Mouse (Mus musculus) regulatory T cell (primary cell): ENCODE measurements at regions not wholly inside any gene's neighbourhood (a gene's known extent, or its start where the extent isn't known, plus 50 kb on each side); places are given as distances from the start of the nearest gene placed in this dataset.

Source experiments
- in situ Hi-C: fragments of 300-600 bp; cut with MboI, MseI; formaldehyde crosslinking; loops from one replicate; pipeline ENCODE4 v1.15.1; 2025; ENCODE audit warnings: high pct_unique_total_duplicates

DNA sequence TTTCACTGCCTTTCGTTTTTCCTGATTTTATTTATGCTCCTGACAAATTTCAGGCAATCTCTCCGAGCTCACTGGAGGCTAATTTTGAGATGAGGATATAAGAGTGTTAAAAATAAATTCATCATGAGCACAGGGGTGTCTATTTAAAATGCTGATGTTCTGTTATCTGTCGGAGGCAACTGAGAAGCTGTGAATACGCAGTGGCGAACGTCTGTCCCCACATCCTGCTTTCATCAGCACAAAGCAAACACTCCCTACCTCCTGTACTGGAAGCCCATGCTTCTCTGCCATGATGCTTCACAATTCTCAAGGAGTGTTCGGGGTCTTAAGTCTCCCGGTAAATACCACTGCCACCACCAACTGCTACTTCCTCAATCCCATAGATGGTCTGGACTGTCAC lies 526.9 kb downstream of the Pdcd6ip start:
- in situ Hi-C loops: loop anchor here (5.0 kb wide), 1 partner anchor 1644 kb away; no protein-coding TSS in a partner anchor

DNA sequence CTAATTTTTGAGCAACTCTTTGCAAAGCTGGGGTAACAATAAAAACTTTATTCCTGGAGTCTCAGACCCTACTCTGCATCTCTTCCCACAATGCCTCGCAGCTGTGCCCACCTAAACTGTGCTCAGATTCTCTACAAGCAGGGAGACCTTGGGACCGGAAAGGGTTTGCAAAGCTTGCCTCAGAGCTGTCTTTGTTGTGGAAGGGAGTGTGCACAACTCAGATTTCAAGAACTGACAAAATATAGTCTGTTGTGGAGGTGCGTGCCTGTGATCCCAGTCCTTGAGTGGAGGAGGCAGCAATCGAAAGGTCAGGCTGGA lies 530.2 kb downstream of the Pdcd6ip start:
- in situ Hi-C loops: no loop called here

DNA sequence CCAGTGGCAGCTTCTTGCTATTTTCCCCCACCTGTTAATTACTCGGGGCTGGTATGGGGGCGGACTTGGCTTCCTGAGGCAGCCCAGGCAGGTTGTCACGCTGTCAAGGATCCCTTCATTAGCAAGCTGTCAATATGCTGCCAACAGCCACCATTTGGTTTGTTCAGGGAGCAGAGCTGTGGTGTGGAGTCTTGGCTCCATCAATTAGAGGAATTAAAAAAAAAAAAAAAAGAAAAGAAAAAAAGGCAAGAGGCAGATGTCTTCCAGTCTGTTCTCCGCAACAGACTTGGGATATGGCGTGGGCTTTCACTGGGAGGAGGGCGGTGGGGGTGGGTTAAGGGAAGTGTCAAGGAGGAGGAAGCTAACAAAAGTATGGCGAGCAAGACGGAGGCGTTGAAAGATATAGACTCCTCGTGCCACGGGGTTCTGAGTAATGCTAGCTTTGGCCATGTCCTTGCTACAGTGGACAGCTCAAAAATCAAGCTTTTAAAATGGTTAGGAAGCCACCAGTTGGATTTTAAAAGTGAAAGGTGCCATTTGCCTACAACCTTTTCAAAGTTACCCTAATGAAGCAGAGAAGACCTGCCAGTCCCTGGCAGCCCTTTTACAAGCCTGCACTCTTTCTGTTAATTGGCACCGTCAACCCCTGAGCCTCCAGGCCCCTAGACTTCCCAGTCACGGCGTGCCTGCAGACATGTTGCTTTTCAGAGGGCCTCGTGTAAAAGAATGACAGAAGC lies 530.7 kb downstream of the Pdcd6ip start:
- in situ Hi-C loops: no loop called here

DNA sequence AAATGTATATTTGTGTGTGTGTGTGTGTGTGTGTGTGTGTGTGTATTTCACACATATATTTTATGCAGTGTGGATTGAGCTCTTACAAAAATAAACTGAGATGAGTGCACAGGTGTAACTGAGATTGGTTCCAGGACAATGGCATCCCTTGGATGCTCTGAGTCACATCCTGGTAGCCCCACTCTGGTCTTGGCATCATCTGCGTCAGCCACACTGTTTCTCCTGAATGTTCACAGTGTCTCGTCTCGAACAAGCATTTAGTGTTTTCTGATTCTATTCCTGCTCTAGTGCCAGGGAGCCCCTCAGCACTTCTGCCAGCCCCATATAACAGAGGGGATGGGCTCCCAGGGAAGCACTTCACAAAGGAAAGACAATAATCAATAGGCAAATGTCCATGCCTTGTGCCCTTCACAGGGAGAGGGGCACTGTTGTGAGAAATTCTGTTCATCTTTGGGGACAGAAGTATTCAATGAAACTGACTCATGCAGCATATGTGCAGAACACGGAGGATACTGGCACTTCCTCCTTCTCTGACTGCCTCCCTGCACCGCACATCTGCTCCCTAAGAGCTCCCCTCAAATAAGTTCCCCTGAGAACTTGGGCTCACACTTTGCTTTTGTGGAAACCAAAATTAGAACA lies 536.2 kb downstream of the Pdcd6ip start:
- in situ Hi-C loops: no loop called here

DNA sequence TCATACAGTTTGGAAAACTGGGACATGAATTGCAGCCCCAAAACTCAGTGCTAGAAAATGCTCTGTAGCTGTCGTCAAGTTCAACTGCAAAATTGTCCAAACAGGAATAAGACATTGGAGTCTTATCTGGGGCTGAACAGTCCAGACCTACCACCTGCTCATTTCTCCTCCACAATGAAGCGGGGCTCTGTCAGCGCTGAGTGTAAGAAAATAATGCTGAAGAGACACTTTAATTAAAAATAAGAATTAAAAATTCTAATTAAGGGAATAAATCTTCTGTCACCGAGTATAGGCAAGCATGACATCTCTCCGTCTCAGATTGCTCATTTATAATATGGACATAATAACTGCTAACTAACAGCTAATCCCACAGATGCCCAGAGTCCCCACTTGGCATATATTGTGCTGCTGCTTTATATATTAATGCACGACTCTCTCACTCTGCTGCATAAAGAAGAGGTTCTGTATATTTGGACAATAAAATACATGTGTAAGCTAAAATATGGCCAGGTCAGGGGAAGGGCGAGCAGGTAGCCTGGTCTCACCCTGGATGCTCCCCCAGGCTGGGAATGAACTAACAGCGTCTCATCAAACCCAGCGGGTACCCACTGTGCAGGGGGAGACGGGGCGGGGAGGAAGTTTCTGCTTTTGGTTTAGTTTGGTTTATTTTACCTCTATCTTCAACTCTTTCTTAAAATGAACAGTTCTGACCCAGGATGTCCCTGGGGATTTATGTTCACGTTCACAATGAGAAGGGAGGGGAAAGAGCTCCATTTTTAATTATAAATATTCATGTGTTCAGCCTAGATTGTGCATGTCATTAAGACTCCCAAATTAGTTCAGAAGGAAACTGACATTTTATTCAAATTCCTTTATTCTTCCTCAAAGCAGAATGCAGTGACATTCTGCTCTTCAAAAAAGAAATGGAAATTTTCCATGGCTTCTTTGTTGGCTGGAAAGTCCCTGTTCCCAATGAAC lies 544.9 kb downstream of the Pdcd6ip start:
- in situ Hi-C loops: no loop called here

DNA sequence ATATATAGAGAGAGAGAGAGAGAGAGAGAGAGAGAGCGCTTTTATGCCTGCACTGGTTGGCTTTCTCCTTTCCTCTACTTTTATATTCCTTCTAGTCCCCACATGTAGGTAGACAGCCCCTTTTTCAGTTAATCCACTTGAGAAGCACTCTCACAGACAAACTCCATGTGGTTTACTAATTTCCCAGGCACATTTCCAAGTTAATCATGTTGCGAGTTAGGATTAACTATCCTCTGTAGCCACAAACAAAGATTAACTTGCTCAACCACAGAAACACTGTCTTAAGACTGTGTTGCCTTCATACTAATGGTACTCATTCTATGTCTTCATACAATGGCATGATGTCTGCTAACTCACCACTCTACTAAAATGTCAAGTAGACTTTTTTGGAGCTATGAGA lies 548.0 kb downstream of the Pdcd6ip start:
- in situ Hi-C loops: no loop called here

DNA sequence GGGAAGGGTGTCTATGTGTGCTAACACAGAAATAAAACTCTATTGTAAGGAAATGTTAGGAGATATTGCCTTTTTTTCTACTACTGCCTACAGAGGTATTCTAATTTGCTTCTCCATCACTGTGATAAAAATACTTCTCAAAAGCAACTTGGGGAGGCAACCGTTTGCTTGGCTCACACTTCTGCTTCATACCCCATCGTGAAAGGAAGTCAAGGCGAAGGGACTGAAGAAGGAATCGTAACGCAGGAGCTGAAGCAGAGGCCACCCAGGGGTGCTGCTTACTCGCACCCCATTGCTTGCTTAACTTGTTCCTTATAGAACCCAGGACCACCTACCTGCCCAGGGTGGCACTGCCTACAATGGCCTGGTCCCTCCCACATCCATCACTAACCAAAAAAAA lies 550.0 kb downstream of the Pdcd6ip start:
- in situ Hi-C loops: no loop called here

DNA sequence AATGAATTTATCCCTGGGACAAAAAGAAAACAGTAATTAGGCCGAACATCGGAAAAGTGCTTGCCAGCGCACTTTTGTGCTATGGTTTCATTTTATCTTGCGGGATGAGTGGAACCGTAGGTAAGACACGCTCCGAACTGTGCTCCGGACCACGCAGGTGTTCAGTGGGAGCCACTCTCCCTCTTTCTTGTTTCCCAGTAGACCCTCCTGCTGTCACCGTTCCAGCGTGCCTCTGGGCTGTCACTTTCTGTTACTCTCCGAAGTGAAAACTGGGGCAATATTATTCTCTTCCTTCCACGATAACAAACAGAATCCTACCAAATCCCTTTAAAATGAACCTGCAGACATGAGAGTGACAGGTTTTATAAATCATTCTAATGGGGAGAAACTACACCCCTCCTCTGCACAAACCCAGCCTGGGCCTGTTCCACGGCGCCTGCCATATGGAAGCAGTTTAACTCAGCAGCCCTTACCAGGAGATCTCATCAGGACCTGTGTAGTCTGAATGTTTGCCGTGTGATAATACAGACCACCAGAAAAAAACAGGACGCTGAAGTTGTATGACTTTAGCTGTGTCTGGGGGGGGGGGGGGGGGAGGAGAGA lies 550.5 kb downstream of the Pdcd6ip start:
- in situ Hi-C loops: no loop called here

DNA sequence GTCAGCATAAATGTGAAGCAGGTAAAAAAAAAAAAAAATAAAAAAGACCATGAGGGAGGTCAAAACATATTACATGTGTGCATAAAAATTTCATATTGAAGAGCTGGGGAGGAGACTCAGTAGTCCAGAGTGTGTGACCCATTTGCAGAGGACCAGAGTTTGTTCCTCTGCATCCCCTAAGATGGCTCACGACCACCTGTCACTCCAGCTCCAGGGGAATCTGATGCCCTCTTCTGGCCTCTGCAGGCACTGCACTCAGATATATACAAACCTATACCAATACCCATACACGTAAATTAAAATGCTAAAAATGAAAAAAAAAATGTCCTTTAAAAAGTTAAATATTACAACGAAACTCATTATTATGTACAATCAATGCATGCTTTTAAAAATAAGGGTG lies 551.4 kb downstream of the Pdcd6ip start:
- in situ Hi-C loops: no loop called here

DNA sequence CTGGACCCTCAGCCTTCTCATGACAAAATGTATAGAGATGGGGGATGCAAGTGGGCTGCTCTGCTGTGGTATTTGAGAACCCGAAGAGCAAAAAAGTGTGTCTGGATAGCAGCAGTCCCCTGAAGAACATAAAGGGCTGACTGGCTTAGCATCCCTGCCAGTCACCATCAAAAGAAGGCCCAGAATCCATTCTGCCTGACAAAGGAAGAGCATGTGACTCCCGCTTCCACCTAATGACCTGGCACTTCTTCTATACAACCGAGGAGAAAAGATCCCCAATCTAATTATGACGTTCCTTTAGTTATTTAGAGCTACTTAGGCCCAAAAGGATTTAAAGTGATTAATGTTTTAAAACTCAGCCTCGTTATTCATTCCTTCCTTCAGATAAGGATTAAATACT lies 559.0 kb downstream of the Pdcd6ip start:
- in situ Hi-C loops: no loop called here

DNA sequence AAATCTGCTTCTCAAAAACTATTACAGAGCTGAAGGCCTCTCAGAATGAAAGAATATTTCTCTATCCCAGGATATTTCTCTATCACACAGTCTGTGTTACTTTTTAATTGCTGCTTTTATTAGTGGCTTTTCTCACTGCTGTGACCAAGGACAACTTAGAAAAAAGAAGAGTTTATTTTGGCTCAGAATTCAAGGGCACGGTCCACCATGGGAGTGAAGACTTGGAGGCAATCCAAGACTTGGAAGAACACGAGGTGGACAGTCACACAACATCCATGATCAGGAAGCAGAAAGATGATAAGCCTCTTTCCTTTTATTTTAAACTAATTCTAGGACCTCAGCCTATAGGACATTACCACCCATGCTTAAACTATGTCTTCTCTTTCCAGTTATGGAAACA lies 561.5 kb downstream of the Pdcd6ip start:
- in situ Hi-C loops: no loop called here

DNA sequence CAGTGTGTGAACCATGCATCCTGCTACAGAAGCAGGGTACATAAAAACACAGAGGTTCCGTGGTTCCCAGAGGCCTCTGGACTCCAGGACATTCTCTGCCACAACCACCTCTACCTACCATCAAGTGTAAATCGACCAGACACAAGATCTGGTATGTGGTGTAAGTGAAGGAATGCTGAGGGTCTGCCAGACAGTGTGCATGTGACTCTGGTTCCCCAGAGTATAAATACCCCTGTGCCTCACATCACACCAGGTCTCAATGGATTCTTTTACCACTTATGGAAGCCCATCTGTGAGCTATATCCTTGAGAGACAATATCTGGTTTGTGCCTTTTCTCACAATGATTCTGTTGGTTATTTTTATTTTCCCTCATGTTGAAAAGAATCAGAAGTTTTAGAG lies 563.0 kb downstream of the Pdcd6ip start:
- in situ Hi-C loops: no loop called here

DNA sequence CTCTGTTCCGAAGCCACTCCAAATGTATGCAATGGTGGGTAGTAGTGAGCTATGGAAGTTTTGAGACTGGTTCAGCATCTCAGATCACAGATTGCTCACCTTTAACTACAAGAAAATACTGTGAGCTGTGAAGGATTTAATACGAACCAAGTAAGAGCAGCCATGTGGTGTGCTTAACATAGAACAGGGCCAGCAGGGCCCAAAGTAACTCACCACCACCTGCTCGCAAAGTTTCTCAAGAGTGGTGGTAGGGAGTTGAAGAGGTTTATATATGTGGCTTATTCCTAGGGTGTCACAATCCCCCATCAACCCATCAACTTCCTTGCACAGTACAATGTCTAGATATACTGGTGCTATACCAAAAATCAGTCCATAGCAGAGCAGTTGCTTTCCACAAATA lies 573.4 kb downstream of the Pdcd6ip start:
- in situ Hi-C loops: no loop called here

DNA sequence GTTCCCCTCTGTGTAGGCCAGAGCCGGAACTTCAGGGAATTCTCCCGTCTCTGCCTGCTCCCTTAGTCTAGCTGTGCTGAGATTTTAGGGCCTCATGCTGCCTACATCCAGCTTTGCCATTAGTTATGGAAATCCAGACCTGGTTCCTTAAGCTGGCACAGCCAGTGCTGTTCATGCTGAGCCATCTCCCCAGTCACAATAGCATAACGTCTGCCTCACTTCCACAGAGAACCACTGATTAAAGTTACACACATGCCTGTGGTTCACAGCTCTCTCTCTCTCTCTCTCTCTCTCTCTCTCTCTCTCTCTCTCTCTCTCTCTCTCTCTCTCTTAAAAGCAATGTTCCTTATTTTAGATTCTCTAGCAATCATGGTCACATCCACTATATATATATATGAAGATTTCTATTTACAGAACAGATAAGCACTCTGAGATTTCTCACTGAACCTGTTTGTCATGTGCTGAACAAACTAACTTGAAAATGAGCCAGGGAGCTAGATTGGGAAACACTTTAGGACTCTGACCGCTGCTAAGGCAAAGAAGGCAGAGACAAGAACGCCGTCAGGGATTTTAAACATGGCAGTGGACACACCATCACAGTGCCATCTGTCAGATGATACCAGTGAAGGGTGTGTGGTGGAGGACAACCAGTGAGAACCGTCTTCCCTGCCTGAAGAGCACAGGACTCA lies 584.9 kb downstream of the Pdcd6ip start:
- in situ Hi-C loops: no loop called here

DNA sequence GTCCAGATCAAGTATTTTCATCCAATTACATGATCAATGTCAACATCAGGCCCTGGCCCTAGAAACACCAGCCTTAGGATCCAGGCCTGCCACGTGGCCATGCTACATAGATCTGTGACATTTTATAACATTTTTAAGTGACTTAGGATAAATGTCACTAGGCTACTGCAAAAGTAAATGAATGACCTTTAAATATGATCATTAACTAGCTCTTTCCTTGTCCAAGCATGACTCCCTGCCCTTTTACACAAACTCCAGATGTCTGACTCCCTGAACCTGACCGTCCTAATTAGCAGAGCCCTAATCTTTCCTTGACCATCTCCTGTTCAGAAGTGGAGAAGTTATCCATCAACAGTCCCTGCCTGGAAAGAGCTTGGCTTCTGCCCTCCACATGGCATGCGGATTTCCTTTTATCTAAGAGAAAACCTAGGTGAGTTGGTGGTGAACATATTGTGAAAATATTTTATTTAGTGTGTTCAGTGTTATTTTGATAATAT lies 585.8 kb downstream of the Pdcd6ip start:
- in situ Hi-C loops: no loop called here

DNA sequence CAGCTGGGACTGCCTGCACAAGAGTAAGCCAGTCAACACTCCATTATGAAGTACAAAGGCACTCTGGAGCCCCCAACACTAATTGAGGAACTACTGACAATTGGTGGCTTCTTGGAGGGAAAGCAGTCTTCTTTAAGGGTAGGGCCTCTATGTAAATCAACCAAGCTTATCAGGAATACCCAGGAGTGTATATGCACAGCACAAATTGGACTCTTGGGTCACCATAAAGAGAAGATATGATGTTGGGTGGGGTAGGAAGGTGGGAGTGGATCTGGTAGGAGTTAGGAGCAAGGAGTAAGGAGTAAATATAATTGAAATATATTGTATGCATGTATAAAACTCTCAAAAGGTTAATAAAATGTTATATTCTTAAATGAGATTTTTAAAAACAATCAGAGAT lies 587.7 kb downstream of the Pdcd6ip start:
- in situ Hi-C loops: no loop called here

DNA sequence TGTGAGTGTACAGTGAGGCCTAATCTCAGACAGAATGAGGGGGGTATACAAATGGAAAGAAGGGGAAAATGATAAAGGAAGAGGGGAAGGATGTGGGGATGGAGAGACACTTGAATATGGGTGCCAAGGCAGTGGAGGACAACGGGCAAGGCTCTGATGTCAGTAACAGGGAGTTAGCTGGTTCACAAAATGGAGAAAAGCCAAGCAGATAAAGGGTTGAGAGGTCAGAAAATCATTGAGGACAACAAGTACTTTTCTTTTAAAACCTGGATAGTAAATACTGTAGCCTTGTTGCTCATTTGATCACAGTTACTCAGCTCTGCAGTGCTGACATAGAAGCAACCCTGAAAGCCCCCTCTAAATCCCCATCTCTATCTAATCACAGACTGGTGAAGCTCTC lies 588.3 kb downstream of the Pdcd6ip start:
- in situ Hi-C loops: no loop called here

DNA sequence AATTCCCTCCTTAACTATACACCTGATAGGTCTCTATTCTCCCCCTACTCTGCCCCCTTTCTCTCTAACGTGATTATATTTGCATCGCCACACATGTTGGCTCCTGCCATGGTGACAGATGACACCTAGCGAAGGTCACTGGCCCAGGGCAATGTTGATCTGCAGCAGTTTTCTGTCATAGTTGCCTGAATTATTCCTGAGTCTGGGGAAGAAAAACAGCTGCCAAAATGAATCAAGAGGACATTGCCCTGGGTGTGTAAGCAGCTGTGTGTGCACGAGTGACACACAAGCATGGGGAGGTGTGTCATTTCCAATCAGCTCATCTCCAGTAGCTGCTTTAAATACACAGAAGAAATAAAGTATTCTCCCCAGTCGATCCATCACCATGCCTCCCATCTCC lies 592.5 kb downstream of the Pdcd6ip start:
- in situ Hi-C loops: no loop called here

DNA sequence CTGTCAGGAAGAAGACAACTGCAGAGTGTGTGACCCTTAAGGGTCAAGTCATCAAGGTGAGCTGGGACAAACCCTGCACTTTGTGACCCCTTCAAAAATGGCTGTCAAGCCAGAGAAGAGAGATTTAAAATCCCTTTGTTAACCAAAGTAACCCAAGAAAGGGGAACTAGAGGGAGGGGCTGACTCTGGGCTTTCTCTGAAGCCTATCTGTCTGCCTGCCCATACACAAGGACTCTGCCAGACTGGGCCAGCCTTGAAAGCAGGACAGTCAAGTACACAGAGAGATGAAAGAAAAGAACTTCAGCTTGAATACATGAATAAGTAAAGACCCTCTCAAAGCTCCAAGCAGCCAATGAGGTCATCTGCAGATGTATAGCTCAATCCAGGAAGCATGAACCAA lies 595.3 kb downstream of the Pdcd6ip start:
- in situ Hi-C loops: no loop called here

DNA sequence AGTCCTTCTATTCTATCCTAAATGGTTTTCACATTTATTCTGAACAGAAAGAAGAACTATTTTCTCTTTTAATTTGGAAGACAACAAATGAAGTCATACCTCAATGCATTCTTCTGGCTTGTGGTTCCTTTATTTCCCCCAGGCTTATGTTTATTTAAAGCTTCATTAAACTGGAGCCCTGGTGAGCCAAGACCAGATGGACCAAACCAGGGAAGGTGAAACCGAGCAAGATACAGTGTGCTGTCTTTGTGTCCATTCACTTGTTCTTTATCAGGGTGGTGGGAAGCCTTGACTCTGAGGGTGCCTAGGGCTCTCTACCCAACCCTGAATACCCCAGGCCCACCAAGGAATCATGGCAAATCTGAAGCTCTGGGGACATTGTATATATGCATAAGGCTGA lies 606.3 kb downstream of the Pdcd6ip start:
- in situ Hi-C loops: no loop called here

DNA sequence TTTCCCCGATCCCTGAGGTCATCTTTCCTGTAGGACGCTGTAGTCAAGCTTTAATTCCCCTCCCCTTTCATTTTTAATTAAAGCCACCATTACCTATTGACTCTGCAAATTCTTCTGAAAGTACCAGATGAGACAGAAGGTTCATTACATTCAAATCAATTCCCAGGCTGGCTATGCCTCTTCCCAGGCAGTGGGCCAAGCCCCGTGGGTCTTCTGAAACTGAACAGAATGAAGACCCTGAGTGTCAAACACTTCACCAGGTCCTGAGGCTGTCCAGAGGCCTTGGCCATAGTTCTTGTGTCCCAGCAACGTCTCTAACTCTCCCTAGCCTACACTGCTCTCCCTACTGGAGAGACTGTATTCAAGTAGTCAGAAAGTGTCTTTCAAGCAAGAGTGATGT lies 607.4 kb downstream of the Pdcd6ip start:
- in situ Hi-C loops: no loop called here
